ENCODE assay signal across 1 mouse cellular context in the genomic region with DNA sequence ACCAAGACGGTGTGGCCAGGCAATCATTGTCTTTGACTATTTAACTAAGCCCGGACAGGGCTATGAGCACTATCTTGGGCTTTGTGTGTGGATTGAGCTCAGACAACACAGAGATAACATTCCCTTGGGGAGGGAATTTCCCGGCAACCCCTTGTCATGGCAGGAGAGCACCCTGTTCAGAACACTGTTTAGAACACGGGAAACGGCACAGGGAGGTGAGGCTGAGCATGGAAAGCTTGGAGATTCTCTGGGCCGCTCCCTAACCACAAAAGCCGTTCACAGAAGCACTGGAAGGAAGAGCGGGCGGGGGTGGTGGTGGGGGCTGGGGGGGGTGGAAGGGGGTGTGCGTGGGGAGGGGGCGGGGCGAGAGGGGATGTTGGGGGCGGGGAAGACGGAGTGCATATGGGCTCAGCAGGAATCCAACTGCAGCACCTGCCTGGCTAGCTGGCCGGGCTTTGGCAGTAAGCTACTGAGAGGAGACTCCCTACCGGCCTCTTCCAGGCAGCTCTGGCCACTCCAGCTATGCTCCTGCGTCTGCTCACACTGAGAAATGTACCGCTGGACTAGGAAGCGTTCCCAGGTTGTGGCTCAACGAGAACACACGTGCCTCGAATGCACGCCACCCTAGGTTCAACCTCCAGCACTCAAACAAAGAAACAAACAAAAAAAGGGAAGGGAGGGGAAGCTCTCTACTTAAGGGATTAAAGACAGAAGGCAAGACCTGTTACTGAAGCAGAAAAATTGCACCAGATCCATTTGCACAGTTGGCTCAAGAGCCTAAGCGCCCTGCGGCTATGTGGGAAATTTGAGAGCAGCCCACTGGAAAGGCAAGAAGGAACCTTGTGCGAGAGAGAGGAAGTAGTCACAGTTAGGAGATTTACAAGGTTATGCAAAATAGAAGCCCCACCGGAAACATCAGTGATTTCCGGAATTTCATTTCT.
TF ChIP-seq lines count a peak whose summit lies in the region.

No protein-coding gene starts in this region.

TF ChIP-seq in CH12.LX, 34 proteins besides CTCF, POLR2A, EP300 and RAD21 (continued from another document):
- TF ChIP-seq PAX5 (IDR thresholded peaks at IDR 0.05; ENCODE audit: low read length): no peak
- TF ChIP-seq ELF1 (IDR thresholded peaks at IDR 0.05; ENCODE audit: low read depth, low read length): peak; percentile 24; the same call in 1 of the 2 replicates
- TF ChIP-seq MYC (IDR thresholded peaks at IDR 0.05; ENCODE audit: low read depth, low read length): no peak
TF ChIP-seq in CH12.LX: peak in this region for 2.
